Mouse (Mus musculus) bone marrow macrophage, adult 2 months (primary cell): ENCODE measurements at regions not wholly inside any gene's neighbourhood (a gene's known extent, or its start where the extent isn't known, plus 50 kb on each side); places are given as distances from the start of the nearest gene placed in this dataset.

ENCODE experiments used
- CTCF ChIP-seq: IDR thresholded peaks from 2 replicates; pipeline ENCODE4 v1.5.1; 2012; ENCODE audit warnings: low read depth, mild to moderate bottlenecking, low read length, moderate library complexity
- POLR2A ChIP-seq: IDR thresholded peaks from 2 replicates; pipeline ENCODE4 v1.6.1; 2012; ENCODE audit warnings: mild to moderate bottlenecking, low read depth, low read length, borderline replicate concordance

GRCm38 (mm10) chr10:56468993-56469712, 92.0 kb downstream of the Gja1 start:
- TF ChIP-seq CTCF: no peak
- TF ChIP-seq POLR2A: no peak
